Mouse (Mus musculus) cerebellum, postnatal 25 days (tissue): Measurements from ENCODE around the gene Car5b.

Source experiments
- DNase-seq, 2 experiments: peaks; one replicate each; pipeline ENCODE4 v3.0.0; 2021; ENCODE audit warnings: mixed read lengths in 2 of 2

The Car5b gene

GRCm38 (mm10) chrX:163957803-163958466 lies 69.9 kb downstream of the Car5b start:
- peak; percentile 55 to 78 for DNase-seq

GRCm38 (mm10) chrX:163957381-163957780 lies 70.4 kb downstream of the Car5b start:
- DNase-seq: no peak

GRCm38 (mm10) chrX:163951618-163952017 lies 76.2 kb downstream of the Car5b start:
- DNase-seq: no peak

GRCm38 (mm10) chrX:163944381-163944780 lies 83.4 kb downstream of the Car5b start:
- no peak for DNase-seq

- DNase-seq: no peak
These were observed 89.2 kb downstream of the Car5b start for GRCm38 (mm10) chrX:163938587-163938986.

- DNase-seq: no peak
These were observed 93.1 kb downstream of the Car5b start for GRCm38 (mm10) chrX:163934731-163935130.

- DNase-seq: no peak
These were observed 98.2 kb downstream of the Car5b start for GRCm38 (mm10) chrX:163929550-163929949.
